Mouse (Mus musculus) G1E (cell line): ENCODE results near the gene Ppm1j. TPM values are rescaled to one million over a fixed set of nuclear protein-coding genes. Genes with fewer than 3 reads are reported as not detected.

ENCODE experiments used
- ATAC-seq: 2 replicates; pipeline ENCODE4 v1.8.0; 2016; ENCODE audit warnings: mild to moderate bottlenecking; ENCODE audit not compliant: insufficient number of reproducible peaks, poor library complexity, low FRiP score, severe bottlenecking; ENCODE audit errors: extremely low read depth
- DNase-seq: peaks from one replicate; pipeline ENCODE4 v3.0.0; 2012; ENCODE audit warnings: low spot score
- H3K27me3 ChIP-seq: 2 replicates; pipeline ENCODE4 v1.6.1; 2012; ENCODE audit warnings: mild to moderate bottlenecking, low read length, inconsistent platforms; ENCODE audit not compliant: insufficient read depth
- H3K36me3 ChIP-seq: replicated peaks from 2 replicates; pipeline ENCODE3; 2012; ENCODE audit warnings: mild to moderate bottlenecking, inconsistent platforms
- H3K4me1 ChIP-seq: 2 replicates; pipeline ENCODE4 v1.6.1; 2012; ENCODE audit warnings: low read depth, low read length, inconsistent platforms, mixed read lengths; ENCODE audit not compliant: insufficient read depth
- H3K4me3 ChIP-seq: 2 replicates; pipeline ENCODE4 v1.5.1; 2012; ENCODE audit warnings: low read depth, mild to moderate bottlenecking, inconsistent platforms, low read length, moderate library complexity, mixed read lengths
- H3K9me3 ChIP-seq: replicated peaks from 2 replicates; pipeline ENCODE4 v1.6.1; 2012; ENCODE audit warnings: inconsistent platforms
- CTCF ChIP-seq: IDR thresholded peaks from 2 replicates; pipeline ENCODE4 v1.5.1; 2012; ENCODE audit warnings: low read depth, low read length, inconsistent platforms, mixed read lengths
- GATA1 ChIP-seq: IDR thresholded peaks from 2 replicates; pipeline ENCODE4 v1.6.1; 2012; ENCODE audit warnings: borderline replicate concordance, low read length, inconsistent platforms, mixed read lengths
- GATA2 ChIP-seq: IDR thresholded peaks from 2 replicates; pipeline ENCODE4 v1.6.1; 2012; ENCODE audit warnings: low read depth, low read length, inconsistent platforms, borderline replicate concordance
- POLR2AphosphoS5 ChIP-seq: IDR thresholded peaks from 2 replicates; pipeline ENCODE4 v1.6.1; 2012; ENCODE audit warnings: low read depth, low read length, inconsistent platforms; ENCODE audit not compliant: insufficient replicate concordance
- TAL1 ChIP-seq: conservative IDR thresholded peaks from 2 replicates; pipeline ENCODE4 v1.6.1; 2012; ENCODE audit warnings: low read depth, low read length, inconsistent platforms, mixed read lengths
- polyA plus RNA-seq: library from polyadenylated mRNA; stranded (reverse); fragments of >175 nt; gene quantifications from 2 replicates; pipeline ENCODE4 v1.2.3, GENCODE M21; 2012
- total RNA-seq, 2 experiments: library from RNA; stranded (forward) in 1 of 2; stranded (reverse) in 1 of 2; fragments of 200-1000 nt in 1 of 2; fragments of >200 nt in 1 of 2; fragmentation: Nextera tagmentation in 1 of 2; gene quantifications; 2 replicates each; pipeline ENCODE4 v1.2.3; 2014 to 2017

Gene Ppm1j
- total and polyA plus RNA-seq, 3 experiments, result 0.16 TPM; not detected in 2

DNA sequence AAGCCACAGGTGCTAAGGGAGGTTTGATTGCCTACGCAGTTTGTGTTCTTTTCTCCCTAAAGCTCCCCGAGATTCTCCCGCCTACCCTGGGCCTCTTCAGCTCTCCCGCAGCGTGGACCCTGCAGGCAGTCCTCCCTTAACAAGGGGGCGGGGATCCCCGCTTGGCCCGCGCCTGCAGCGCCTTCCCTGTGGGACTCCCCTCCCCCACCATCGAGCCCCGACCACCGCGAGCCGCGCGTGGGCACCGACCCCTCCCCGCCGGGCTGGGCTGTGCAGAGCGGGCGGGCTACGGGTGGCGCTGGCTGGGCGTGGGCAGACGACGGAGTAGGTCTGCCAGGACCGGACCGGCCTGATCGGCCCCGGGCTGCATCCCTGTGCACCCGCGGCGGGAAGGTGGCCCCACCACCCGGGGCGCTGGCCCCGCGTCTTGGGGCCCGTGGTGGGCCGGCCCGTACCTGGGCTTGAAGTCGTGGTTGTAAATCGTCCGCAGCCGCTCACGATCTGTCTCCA lies 36.7 kb downstream of the Ppm1j start:
- Histone ChIP-seq H3K9me3 (no peaks in the 10 kb centered on the region), H3K4me1 (peaks cover 39% of the 10 kb centered on the region), H3K4me3 (peak overlapping the region; percentile 92), H3K36me3 (peaks cover 46% of the 10 kb centered on the region), H3K27me3 (no peaks in the 10 kb centered on the region)
- peak; percentile 53 for DNase-seq
- ATAC-seq, result no peak
- no peak for TF ChIP-seq CTCF
- no peak for TF ChIP-seq POLR2AphosphoS5
- TF ChIP-seq GATA1, result no peak
- TF ChIP-seq GATA2, result no peak
- TF ChIP-seq TAL1, result no peak

DNA sequence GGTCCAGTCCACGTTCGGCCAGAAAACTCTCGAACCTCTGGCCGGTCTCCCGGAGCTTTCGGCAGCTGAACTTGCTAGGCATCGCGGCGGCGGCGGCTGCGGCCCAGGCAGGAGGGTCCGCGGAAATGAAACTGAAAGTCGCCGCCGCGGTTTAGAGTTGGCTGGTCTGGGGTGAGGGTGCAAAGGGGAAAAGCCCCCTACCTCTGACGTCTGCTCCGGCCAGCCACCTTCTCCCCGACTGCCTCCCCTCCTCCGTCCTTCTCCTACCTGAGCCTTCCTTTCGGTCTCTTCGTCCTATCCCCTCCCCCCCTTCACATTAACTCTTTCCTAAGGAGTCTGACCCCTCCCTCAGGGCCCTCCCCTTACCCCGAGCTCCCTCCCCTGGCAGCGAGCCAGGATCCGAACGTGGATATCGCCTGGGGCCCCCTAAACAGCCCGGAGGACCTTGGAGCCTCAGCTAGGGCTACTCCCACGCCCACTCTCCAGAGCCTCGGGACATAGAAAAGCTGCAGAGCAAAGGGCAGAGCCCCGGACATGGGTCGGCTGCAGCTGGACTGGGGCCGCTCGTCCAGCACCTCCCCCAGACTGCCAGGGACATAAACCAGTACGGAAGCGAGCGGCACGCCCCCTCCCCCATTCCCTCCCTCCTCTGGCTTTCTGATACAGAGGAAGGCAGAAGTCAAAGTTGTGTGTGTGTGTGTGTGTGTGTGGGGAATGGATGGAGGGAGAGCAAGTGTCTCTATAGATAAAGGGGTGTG lies 37.3 kb downstream of the Ppm1j start, which contains the start of gene Mov10:
Gene Mov10 (minus strand): TSS at position 573 of the 758 bp plus-strand sequence.
- H3K27me3 ChIP-seq, result no peaks in the 10 kb centered on the region
- no peaks in the 10 kb centered on the region for H3K9me3 ChIP-seq
- DNase-seq (peak; percentile 76), ATAC-seq (peak; percentile 75)
- TF ChIP-seq TAL1 (0 out of 2 replicates have a peak, but pooled peaks have one; percentile 16), POLR2AphosphoS5 (no peak), GATA1 (no peak), GATA2 (no peak)
- H3K36me3 ChIP-seq, result peaks cover 48% of the 10 kb centered on the region
- H3K4me1 ChIP-seq, result peaks cover 41% of the 10 kb centered on the region
- peak within 1 kb of the TSS; percentile 92 for H3K4me3 ChIP-seq

DNA sequence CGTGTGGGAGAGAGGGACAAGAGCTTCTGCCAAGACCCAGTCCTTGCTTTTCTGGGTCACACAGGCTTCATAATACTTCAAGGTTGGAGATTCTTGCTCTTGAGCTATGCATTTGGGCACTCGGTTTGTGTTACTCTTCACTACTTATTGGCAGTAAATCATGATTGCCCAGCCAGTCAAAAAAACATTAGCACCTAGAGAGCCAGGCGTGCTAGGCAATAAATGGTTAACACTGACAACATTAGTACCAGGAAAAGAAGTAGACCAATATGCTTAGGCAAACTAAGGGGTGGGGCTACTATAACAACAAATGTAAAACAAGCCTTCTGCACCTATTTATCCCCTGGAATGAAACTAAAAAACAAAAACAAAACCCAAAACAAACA lies 37.9 kb downstream of the Ppm1j start:
- TF ChIP-seq GATA2 (no peak), POLR2AphosphoS5 (no peak), CTCF (no peak), GATA1 (no peak)
- Histone ChIP-seq H3K4me1 (peaks cover 41% of the 10 kb centered on the region), H3K9me3 (no peaks in the 10 kb centered on the region), H3K4me3 (peak overlapping the region; percentile 92), H3K27me3 (no peaks in the 10 kb centered on the region), H3K36me3 (peaks cover 45% of the 10 kb centered on the region)
- ATAC-seq, result 0 out of 2 replicates have a peak, but pooled peaks have one; percentile 5
- DNase-seq, result no peak

DNA sequence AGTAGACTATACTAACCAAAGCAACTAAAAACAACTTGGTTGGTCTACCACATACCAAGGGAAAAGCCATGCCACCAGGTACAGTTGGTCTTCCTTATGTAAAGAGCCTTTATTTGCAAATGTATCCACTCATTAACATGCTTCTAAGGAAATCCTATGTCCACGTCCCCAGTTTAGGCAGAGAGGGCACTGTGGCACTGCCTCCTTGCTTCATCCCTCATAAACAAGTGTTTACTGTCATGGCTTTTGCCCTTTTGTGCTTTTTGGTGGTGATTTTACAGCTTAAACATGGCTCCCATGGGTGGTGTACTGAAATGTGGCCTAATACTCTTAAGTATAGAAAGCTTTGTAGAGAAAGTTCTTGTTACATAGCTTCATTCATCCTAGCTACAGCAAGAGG lies 39.6 kb downstream of the Ppm1j start:
- no peaks in the 10 kb centered on the region for H3K27me3 ChIP-seq
- TF ChIP-seq GATA2, result no peak
- TF ChIP-seq GATA1, result no peak
- no peak for TF ChIP-seq POLR2AphosphoS5
- no peak for TF ChIP-seq CTCF
- TF ChIP-seq TAL1, result no peak

DNA sequence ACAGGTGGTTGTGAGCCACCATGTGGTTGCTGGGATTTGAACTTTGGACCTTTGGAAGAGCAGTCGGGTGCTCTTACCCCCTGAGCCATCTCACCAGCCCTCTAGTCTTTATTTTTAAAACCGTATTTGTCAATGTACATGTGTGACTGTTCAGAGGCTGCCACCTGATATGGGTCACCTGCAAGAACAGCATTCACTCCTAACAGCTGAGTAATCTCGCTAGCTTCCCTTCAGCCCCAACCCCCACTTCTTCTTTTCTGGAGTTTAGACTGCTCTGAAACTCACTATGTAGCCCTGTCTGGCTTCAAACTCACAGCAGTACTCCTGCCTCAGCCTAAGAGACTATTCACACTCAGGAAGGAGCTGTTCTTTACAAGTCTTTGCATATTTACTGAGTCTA lies 41.6 kb downstream of the Ppm1j start:
- DNase-seq (no peak), ATAC-seq (no peak)
- no peak for TF ChIP-seq GATA2
- TF ChIP-seq GATA1, result no peak
- TF ChIP-seq TAL1, result no peak
- TF ChIP-seq CTCF, result no peak
- no peak for TF ChIP-seq POLR2AphosphoS5
- Histone ChIP-seq H3K36me3 (peaks cover 47% of the 10 kb centered on the region), H3K9me3 (no peaks in the 10 kb centered on the region), H3K4me3 (no peak overlapping the region), H3K4me1 (peaks cover 29% of the 10 kb centered on the region), H3K27me3 (no peaks in the 10 kb centered on the region)

More for the DNA sequence above, 39.6 kb downstream of the Ppm1j start:
- no peak for DNase-seq
- ATAC-seq, result no peak
- H3K9me3 ChIP-seq, result no peaks in the 10 kb centered on the region
- H3K36me3 ChIP-seq, result peaks cover 38% of the 10 kb centered on the region
- H3K4me3 ChIP-seq, result no peak overlapping the region
- peaks cover 39% of the 10 kb centered on the region for H3K4me1 ChIP-seq

Other genes with a start within 250 kb of the Ppm1j start
- gene Slc16a1, start 142.4 kb upstream of the Ppm1j start, total RNA-seq (2014; fragmentation: Nextera tagmentation), result 32.1 and 75.1 TPM in 2 replicates
- 49.8 and 52.7 TPM in 2 replicates for gene Slc16a1, start 142.4 kb upstream of the Ppm1j start, total RNA-seq (2017)
- 62.5 and 76.5 TPM in 2 replicates for gene Slc16a1, start 142.4 kb upstream of the Ppm1j start, polyA plus RNA-seq
- gene Fam19a3, start 784 bp downstream of the Ppm1j start, total RNA-seq (2014; fragmentation: Nextera tagmentation), result not detected in 2 replicates
- gene Fam19a3, start 784 bp downstream of the Ppm1j start, total RNA-seq (2017), result under 0.01 and 0.11 TPM in 2 replicates
- gene Fam19a3, start 784 bp downstream of the Ppm1j start, polyA plus RNA-seq, result not detected in 2 replicates
- 3.4 and 5.5 TPM in 2 replicates for gene Rhoc, start 7.3 kb downstream of the Ppm1j start, total RNA-seq (2014; fragmentation: Nextera tagmentation)
- 2.2 and 2.8 TPM in 2 replicates for gene Rhoc, start 7.3 kb downstream of the Ppm1j start, total RNA-seq (2017)
- gene Rhoc, start 7.3 kb downstream of the Ppm1j start, polyA plus RNA-seq, result 1.2 and 1.4 TPM in 2 replicates
- gene Mov10, start 37.5 kb downstream of the Ppm1j start, total RNA-seq (2014; fragmentation: Nextera tagmentation), result 33.2 and 34.5 TPM in 2 replicates
- 7.4 and 8.1 TPM in 2 replicates for gene Mov10, start 37.5 kb downstream of the Ppm1j start, total RNA-seq (2017)
- gene Mov10, start 37.5 kb downstream of the Ppm1j start, polyA plus RNA-seq, result 57.0 and 65.0 TPM in 2 replicates
- gene St7l, start 82.9 kb downstream of the Ppm1j start, total RNA-seq (2014; fragmentation: Nextera tagmentation), result 32.7 and 34.2 TPM in 2 replicates
- 25.6 and 25.9 TPM in 2 replicates for gene St7l, start 82.9 kb downstream of the Ppm1j start, total RNA-seq (2017)
- gene St7l, start 82.9 kb downstream of the Ppm1j start, polyA plus RNA-seq, result 2.8 and 3.1 TPM in 2 replicates
- 181 and 182 TPM in 2 replicates for gene Capza1, start 83.4 kb downstream of the Ppm1j start, total RNA-seq (2014; fragmentation: Nextera tagmentation)
- gene Capza1, start 83.4 kb downstream of the Ppm1j start, total RNA-seq (2017), result 148 and 168 TPM in 2 replicates
- gene Capza1, start 83.4 kb downstream of the Ppm1j start, polyA plus RNA-seq, result 12.5 and 12.9 TPM in 2 replicates
- not detected in 2 replicates for gene Wnt2b, start 180.9 kb downstream of the Ppm1j start, total RNA-seq (2014; fragmentation: Nextera tagmentation)
- gene Wnt2b, start 180.9 kb downstream of the Ppm1j start, total RNA-seq (2017), result 0.11 TPM in 1 of 2 replicates, not detected in the other
- gene Wnt2b, start 180.9 kb downstream of the Ppm1j start, polyA plus RNA-seq, result not detected in 2 replicates